Mouse (Mus musculus) fat pad, adult 2 months (tissue): ENCODE measurements at regions not wholly inside any gene's neighbourhood (a gene's known extent, or its start where the extent isn't known, plus 50 kb on each side); places are given as distances from the start of the nearest gene placed in this dataset.

ENCODE experiments used
- DNase-seq: peaks from one replicate; pipeline ENCODE4 v3.0.0-alpha.2; 2011; ENCODE audit warnings: low read depth, low spot score; ENCODE audit errors: extremely low read depth

- no peak for DNase-seq
These were observed 308.8 kb upstream of the Klf3 start for GRCm38 (mm10) chr5:64494429-64494828.

GRCm38 (mm10) chr5:64496853-64497252 lies 306.3 kb upstream of the Klf3 start:
- no peak for DNase-seq

- DNase-seq: no peak
These were observed 304.8 kb upstream of the Klf3 start for GRCm38 (mm10) chr5:64498431-64498830.

- DNase-seq: no peak
These were observed 304.1 kb upstream of the Klf3 start for GRCm38 (mm10) chr5:64499131-64499530.

- DNase-seq: no peak
These were observed 302.8 kb upstream of the Klf3 start for GRCm38 (mm10) chr5:64500413-64500812.

DNA sequence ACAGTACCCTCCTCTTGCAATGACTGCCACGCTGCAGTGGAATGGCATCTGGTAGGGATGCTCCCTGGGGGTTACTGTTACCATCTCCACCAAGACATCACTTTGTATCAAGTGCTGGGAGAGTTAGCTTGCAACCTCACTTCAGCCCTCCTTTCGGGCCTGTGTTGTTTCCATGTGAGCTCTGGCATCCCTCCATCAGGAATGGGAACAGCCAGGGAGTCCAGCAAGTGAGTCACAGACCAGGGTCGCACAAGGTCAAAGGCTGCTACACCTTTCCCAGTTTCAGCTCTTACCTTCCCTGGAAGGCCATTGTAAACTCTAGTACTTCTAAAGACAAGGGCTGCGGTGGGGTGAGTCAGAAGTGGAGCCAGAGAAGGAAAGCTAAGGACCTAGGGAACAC lies 302.3 kb upstream of the Klf3 start:
- DNase-seq: no peak

DNA sequence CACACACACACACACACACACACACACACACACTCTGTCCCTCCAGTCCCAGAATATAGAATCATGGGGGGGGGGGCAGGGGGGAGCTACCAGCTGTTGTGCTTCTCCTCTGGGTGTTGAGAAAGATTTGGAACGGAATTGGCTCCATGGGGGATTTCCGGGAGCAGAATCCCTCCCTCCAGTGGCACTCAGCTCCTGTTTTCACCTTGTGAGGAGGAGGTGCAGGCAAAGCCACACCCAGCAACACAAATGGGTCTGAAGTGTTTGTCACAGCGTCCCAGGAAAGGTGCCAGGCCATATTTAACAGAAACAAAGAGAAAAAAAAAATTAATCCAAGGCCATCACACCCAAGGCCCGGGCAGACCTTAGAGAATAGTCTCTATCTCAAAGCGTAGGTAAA lies 301.4 kb upstream of the Klf3 start:
- DNase-seq: no peak

DNA sequence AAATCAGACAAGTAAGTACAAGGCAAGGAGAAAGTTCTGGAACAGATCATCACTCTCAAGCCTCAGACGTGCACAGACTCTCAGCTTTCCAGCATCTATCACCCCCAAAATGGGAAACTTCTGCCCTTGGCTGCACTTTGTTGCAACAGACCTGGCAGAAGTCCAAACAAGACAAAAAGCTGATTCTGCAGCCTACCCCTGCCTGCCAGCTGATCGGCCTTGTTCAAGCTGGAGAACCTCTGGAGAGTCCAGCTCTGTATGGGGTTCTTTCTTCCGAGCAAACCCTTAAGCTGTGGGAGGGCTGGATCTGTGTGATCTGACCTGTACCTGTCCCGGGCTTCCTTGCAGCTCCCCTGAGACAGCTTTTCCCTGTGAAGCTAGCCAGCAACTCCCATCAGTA lies 299.7 kb upstream of the Klf3 start:
- no peak for DNase-seq

GRCm38 (mm10) chr5:64504507-64504906 lies 298.7 kb upstream of the Klf3 start:
- no peak for DNase-seq

DNA sequence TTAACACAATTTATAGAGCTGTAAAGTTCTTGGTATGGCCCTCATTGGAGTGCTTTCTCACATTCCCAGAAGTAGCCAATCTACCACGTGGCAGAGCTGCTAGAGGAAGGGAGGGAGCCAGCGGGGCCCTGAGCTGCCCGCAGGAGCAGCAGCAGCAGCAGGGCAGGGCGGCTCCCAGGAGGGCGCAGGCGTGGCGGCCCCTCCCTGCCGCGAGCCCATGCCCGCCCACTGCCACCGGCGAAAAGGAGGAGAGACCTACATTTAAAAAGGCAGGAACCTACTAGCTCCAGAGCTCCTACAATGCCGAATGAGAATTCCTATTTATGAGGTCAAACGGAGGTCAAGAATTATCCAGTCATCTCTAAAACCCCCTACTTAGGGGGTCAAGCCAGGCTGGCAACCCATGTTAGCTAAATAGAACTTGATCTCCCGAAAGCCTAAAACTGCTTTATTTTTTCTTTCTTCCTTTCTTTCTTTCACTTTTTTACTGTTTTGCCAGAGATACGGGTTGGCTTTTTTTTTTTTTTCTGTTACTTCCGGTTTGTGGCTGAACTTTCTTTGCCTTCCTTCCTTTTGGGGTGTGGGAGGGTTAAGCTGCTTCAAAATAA lies 297.9 kb upstream of the Klf3 start:
- no peak for DNase-seq

DNA sequence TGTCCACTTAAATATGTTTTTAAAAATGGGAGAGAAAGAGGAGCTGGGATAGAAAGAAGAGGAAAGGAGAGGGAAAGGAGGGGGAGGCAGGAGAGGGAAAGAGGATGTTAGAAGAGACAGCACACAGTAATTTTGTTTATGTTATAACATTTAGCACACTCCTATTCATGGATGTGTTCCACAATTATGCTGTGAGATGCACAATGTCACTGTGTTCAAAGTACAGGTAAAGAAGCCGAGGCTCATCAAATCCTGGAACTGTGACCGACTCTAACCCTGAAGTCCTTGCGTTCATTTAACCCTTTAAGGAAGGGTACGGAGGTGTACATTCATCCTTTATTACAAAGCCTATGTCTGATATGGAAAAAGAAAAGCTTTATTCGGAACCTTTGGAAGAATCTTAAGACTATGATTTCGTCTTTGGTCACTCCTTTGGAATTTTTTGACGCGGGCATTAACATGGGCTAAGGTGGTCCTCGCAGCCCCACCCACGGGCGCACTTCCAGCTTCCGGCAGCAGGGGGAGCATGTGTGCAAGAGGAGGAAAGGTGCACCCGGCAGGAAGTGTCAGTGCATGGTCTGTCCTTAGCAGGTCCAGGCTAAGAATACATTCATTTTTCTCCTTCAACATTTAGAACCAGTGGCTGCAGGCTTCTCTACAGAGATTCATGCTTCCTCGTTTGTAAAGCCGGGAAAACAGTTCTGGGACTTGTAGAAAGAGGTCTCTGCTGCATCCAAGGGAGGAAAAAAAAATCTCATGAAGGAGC lies 297.2 kb upstream of the Klf3 start:
- DNase-seq: no peak

- DNase-seq: no peak
These were observed 294.6 kb upstream of the Klf3 start for GRCm38 (mm10) chr5:64508565-64508964.

- no peak for DNase-seq
These were observed 289.8 kb upstream of the Klf3 start for GRCm38 (mm10) chr5:64513155-64513945.

DNA sequence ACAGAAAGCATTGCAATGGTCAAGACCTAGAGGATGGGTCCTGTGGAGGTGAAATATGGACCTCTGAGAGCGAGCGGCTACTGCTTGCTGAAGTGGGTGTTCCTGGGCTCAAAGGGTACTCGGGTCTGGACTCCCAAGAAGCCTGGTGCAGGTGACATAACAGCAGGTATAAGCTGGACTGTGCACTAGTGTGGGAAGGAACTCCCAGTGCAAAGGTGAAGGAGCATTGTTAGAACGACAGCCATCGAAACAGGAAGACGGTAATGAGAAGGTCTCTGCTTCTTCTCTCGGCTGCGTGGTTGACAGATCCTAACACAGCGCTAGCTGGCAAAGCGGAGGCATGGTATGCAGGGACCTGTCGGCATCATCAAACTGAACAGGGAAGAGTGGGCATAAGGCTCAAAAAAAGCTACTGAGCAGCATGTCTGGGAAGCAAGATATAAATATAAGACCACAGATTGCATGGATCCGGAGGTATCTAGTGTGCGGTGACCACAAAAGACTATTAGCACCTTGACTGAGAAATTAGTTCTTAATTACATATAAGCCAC lies 287.0 kb upstream of the Klf3 start:
- DNase-seq: no peak

GRCm38 (mm10) chr5:64517241-64517640 lies 285.9 kb upstream of the Klf3 start:
- no peak for DNase-seq

DNA sequence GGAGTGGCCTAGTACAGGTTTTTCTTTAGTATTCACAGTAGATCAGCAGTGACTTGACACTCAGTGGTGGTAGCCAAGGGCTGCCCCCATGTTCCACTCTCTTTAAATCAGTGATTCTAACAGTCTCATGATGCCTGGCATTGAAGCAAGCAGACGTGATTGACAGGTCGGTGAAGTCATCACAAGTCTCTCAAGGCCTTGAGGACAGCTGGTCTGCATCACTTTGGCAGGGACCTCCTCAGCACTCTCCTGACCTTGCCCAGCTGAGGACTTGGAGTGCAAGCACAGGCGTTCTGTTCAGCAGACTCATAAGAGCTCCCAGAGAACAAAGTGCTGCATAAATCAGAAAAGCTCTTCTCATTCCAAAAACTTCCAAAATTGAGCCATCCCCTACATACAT lies 285.4 kb upstream of the Klf3 start:
- DNase-seq: no peak

GRCm38 (mm10) chr5:64519036-64519435 lies 284.2 kb upstream of the Klf3 start:
- no peak for DNase-seq

DNA sequence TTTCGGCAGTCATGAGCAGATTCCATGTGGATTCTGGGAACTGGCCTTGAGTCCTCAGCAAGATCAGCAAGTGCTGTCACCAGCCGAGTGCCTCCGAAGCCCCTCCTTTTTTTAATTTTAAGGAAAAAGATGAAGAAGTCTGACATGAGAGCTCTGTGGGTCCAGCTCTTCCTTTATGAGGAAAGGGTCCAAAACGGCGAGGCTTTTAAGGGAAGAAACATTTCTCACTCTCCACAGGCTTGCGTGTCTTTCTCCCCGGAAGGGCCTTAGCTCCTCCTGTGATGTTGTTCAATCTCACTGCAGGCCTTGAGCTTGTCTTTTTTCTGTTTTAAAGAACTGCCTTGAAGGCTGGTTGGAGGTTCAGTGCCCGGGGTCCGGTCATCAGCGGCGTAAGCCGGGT lies 283.5 kb upstream of the Klf3 start:
- DNase-seq: no peak

- no peak for DNase-seq
These were observed 281.8 kb upstream of the Klf3 start for GRCm38 (mm10) chr5:64521401-64521800.

DNA sequence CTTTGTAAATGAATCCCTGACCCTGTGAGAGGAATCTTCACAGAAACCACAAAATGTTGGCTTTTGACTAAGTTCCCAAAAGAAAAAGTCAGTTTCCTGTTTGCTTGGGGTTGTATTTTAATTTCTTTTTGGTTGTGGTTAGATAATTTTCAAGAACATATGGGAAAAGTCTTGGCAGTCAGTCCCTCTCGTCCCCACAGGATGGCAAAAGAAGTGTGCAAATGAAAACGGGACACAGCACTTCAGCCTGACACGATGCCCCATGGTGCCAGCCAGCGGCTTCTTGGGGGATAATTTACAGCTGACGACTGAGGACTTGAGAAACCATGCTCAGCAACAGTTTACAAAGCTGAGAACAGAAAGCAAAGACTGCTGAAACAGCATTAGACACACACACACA lies 281.2 kb upstream of the Klf3 start:
- no peak for DNase-seq

- no peak for DNase-seq
These were observed 276.7 kb upstream of the Klf3 start for GRCm38 (mm10) chr5:64526521-64526920.

DNA sequence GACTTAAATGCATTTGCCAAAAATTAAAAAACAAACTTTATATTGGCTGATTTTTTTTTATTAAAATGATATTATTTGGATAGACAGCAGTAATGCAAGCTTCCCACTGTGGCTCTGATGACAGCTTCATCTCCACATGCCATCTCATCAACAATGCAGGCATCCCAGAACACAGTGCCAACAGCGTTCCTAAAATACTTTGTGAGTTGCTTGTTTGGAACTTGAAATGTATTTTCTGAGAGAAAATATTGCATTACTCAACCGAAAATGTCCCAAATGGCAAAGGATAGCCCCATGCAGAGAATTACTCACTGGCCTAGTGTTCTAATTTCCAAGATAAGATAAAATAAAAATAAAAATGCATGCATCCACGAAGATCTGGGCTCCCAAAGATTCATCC lies 275.2 kb upstream of the Klf3 start:
- DNase-seq: no peak
